Mouse (Mus musculus): Measurements from ENCODE around the gene C1qtnf5. TPM values are rescaled to one million over a fixed set of nuclear protein-coding genes. Genes with fewer than 3 reads are reported as not detected.
A peak's percentile ranks its signal among the peaks of the same experiment; 100 is the strongest.
"Not testable (repeated sequence)": the region's sequence is repeated elsewhere in the genome, so short reads cannot be mapped to it uniquely, and the experiment has no call there.

The C1qtnf5 gene
- polyA plus RNA-seq, 1 experiment, result not detected

GRCm38 (mm10) chr9:44106182-44106581 is 863 bp upstream of the C1qtnf5 start:
- no peaks in the 10 kb centered on the region for H3K27me3 ChIP-seq (ENCODE audit: control insufficient read depth, insufficient read depth, low read length, poor library complexity, severe bottlenecking)
- H3K4me3 ChIP-seq (ENCODE audit: low read depth, low read length), result no peak overlapping the region
- H3K9me3 ChIP-seq (replicated peaks; ENCODE audit: control insufficient read depth, insufficient read depth, low read length, poor library complexity, severe bottlenecking), result no peaks in the 10 kb centered on the region
- no peak overlapping the region for H3K9ac ChIP-seq (ENCODE audit: low read depth, poor library complexity, severe bottlenecking)
- no peak overlapping the region for H3K27ac ChIP-seq (ENCODE audit: insufficient read depth, low read length)
- H3K4me1 ChIP-seq (ENCODE audit: control insufficient read depth, insufficient read depth, low read length), result no peaks in the 10 kb centered on the region
- H3K36me3 ChIP-seq (ENCODE audit: control insufficient read depth, insufficient read depth, low read length, poor library complexity, severe bottlenecking), result 0 out of 2 replicates have a peak, but pooled peaks cover 3% of the 10 kb centered on the region
- TF ChIP-seq CTCF (IDR thresholded peaks at IDR 0.05; ENCODE audit: low read depth, low read length) (no peak), EP300 (IDR thresholded peaks at IDR 0.05; ENCODE audit: insufficient read depth, low read depth, low read length) (no peak), POLR2A (IDR thresholded peaks at IDR 0.05; ENCODE audit: insufficient read depth, low read length) (no peak)

DNA sequence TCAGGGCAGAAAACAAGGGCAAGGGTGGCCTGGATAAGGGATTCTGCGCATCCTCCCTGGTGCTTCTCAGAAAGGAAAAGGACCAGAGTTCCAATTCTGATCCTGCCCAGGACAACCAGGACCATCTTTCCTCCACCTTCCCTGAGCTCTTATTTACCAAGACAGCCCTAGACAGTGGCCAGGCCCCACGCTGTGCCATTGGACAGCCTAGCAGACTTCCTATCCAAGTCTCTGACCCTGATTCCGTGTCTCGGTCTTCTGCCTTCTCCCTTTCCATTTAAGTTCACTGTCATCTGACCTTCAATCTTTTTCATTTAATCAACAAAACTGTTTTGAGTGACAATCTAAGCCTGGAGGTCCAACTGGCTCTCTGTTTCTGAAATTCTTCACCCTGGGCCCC is 449 bp upstream of the C1qtnf5 start:
- H3K4me1 ChIP-seq (ENCODE audit: control insufficient read depth, insufficient read depth, low read length), result no peaks in the 10 kb centered on the region
- H3K27me3 ChIP-seq (ENCODE audit: control insufficient read depth, insufficient read depth, low read length, poor library complexity, severe bottlenecking), result no peaks in the 10 kb centered on the region
- H3K9me3 ChIP-seq (replicated peaks; ENCODE audit: control insufficient read depth, insufficient read depth, low read length, poor library complexity, severe bottlenecking), result no peaks in the 10 kb centered on the region
- H3K9ac ChIP-seq (ENCODE audit: low read depth, poor library complexity, severe bottlenecking), result no peak overlapping the region
- no peak overlapping the region for H3K27ac ChIP-seq (ENCODE audit: insufficient read depth, low read length)
- no peak overlapping the region for H3K4me3 ChIP-seq (ENCODE audit: low read depth, low read length)
- 0 out of 2 replicates have a peak, but pooled peaks cover 3% of the 10 kb centered on the region for H3K36me3 ChIP-seq (ENCODE audit: control insufficient read depth, insufficient read depth, low read length, poor library complexity, severe bottlenecking)
- TF ChIP-seq POLR2A (IDR thresholded peaks at IDR 0.05; ENCODE audit: insufficient read depth, low read length) (no peak), EP300 (IDR thresholded peaks at IDR 0.05; ENCODE audit: insufficient read depth, low read depth, low read length) (no peak), CTCF (IDR thresholded peaks at IDR 0.05; ENCODE audit: low read depth, low read length) (no peak)

DNA sequence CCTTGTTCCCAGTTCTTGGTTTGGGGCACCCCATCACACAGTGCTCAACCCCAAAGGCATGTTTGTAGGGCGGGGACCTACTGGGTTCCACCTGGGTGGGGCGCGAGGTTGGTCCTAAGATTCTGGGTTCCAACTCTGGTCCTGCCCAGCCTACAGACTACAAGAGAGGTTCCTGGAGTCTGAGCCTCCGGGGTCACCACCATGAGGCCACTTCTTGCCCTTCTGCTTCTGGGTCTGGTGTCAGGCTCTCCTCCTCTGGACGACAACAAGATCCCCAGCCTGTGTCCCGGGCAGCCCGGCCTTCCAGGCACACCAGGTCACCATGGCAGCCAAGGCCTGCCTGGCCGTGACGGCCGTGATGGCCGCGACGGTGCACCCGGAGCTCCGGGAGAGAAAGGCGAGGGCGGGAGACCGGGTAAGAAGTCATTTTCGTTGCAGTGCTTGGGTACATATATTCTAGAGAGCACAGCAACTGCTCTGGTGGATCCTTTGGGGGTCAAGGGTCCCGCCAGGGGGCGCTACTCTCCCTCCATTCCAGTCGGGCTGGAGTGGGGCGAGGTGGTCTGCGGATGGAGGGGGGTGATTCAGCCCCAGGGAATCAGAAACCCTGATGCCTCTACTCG is 623 bp downstream of the C1qtnf5 start:
- no peaks in the 10 kb centered on the region for H3K9me3 ChIP-seq (replicated peaks; ENCODE audit: control insufficient read depth, insufficient read depth, low read length, poor library complexity, severe bottlenecking)
- H3K4me1 ChIP-seq (ENCODE audit: control insufficient read depth, insufficient read depth, low read length), result no peaks in the 10 kb centered on the region
- peak overlapping the region; percentile 34; the same call in 1 of the 2 replicates for H3K4me3 ChIP-seq (ENCODE audit: low read depth, low read length)
- peak overlapping the region; percentile 38; the same call in 1 of the 2 replicates for H3K9ac ChIP-seq (ENCODE audit: low read depth, poor library complexity, severe bottlenecking)
- no peak overlapping the region for H3K27ac ChIP-seq (ENCODE audit: insufficient read depth, low read length)
- 0 out of 2 replicates have a peak, but pooled peaks cover 3% of the 10 kb centered on the region for H3K36me3 ChIP-seq (ENCODE audit: control insufficient read depth, insufficient read depth, low read length, poor library complexity, severe bottlenecking)
- H3K27me3 ChIP-seq (ENCODE audit: control insufficient read depth, insufficient read depth, low read length, poor library complexity, severe bottlenecking), result no peaks in the 10 kb centered on the region
- TF ChIP-seq EP300 (IDR thresholded peaks at IDR 0.05; ENCODE audit: insufficient read depth, low read depth, low read length) (no peak), POLR2A (IDR thresholded peaks at IDR 0.05; ENCODE audit: insufficient read depth, low read length) (no peak), CTCF (IDR thresholded peaks at IDR 0.05; ENCODE audit: low read depth, low read length) (peak; percentile 69)

DNA sequence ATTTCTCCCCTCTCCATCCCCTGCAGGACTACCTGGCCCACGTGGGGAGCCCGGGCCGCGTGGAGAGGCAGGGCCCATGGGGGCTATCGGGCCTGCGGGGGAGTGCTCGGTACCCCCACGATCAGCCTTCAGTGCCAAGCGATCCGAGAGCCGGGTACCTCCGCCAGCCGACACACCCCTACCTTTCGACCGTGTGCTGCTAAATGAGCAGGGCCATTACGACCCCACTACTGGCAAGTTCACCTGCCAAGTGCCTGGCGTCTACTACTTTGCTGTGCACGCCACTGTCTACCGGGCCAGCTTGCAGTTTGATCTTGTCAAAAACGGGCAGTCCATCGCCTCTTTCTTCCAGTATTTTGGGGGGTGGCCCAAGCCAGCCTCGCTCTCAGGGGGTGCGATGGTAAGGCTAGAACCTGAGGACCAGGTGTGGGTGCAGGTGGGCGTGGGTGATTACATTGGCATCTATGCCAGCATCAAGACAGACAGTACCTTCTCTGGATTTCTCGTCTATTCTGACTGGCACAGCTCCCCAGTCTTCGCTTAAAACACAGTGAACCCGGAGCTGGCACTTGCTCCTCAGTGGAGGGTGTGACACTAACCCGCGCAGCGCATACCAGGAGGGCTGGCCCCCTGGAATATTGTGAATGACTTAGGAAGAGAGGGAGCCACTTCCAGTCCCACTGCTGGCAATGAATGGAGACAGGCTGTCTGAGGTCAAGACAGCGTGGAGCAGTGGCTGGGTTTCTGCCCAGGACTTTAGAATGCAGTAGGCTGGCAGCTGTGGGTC is 1.4 kb downstream of the C1qtnf5 start:
- Histone ChIP-seq H3K36me3 (ENCODE audit: control insufficient read depth, insufficient read depth, low read length, poor library complexity, severe bottlenecking) (0 out of 2 replicates have a peak, but pooled peaks cover 3% of the 10 kb centered on the region), H3K27ac (ENCODE audit: insufficient read depth, low read length) (no peak overlapping the region), H3K4me1 (ENCODE audit: control insufficient read depth, insufficient read depth, low read length) (no peaks in the 10 kb centered on the region), H3K9me3 (replicated peaks; ENCODE audit: control insufficient read depth, insufficient read depth, low read length, poor library complexity, severe bottlenecking) (no peaks in the 10 kb centered on the region), H3K4me3 (ENCODE audit: low read depth, low read length) (peak overlapping the region; percentile 8), H3K27me3 (ENCODE audit: control insufficient read depth, insufficient read depth, low read length, poor library complexity, severe bottlenecking) (no peaks in the 10 kb centered on the region), H3K9ac (ENCODE audit: low read depth, poor library complexity, severe bottlenecking) (peak overlapping the region; percentile 38; the same call in 1 of the 2 replicates)
- TF ChIP-seq EP300 (IDR thresholded peaks at IDR 0.05; ENCODE audit: insufficient read depth, low read depth, low read length) (no peak), POLR2A (IDR thresholded peaks at IDR 0.05; ENCODE audit: insufficient read depth, low read length) (no peak), CTCF (IDR thresholded peaks at IDR 0.05; ENCODE audit: low read depth, low read length) (no peak)

GRCm38 (mm10) chr9:44109360-44110095 is 2.5 kb downstream of the C1qtnf5 start:
- Histone ChIP-seq H3K27ac (ENCODE audit: insufficient read depth, low read length) (no peak overlapping the region), H3K9me3 (replicated peaks; ENCODE audit: control insufficient read depth, insufficient read depth, low read length, poor library complexity, severe bottlenecking) (no peaks in the 10 kb centered on the region), H3K27me3 (ENCODE audit: control insufficient read depth, insufficient read depth, low read length, poor library complexity, severe bottlenecking) (no peaks in the 10 kb centered on the region), H3K4me1 (ENCODE audit: control insufficient read depth, insufficient read depth, low read length) (no peaks in the 10 kb centered on the region), H3K9ac (ENCODE audit: low read depth, poor library complexity, severe bottlenecking) (no peak overlapping the region), H3K36me3 (ENCODE audit: control insufficient read depth, insufficient read depth, low read length, poor library complexity, severe bottlenecking) (0 out of 2 replicates have a peak, but pooled peaks cover 3% of the 10 kb centered on the region), H3K4me3 (ENCODE audit: low read depth, low read length) (no peak overlapping the region)
- TF ChIP-seq POLR2A (IDR thresholded peaks at IDR 0.05; ENCODE audit: insufficient read depth, low read length) (no peak), CTCF (IDR thresholded peaks at IDR 0.05; ENCODE audit: low read depth, low read length) (peak; percentile 62), EP300 (IDR thresholded peaks at IDR 0.05; ENCODE audit: insufficient read depth, low read depth, low read length) (no peak)

DNA sequence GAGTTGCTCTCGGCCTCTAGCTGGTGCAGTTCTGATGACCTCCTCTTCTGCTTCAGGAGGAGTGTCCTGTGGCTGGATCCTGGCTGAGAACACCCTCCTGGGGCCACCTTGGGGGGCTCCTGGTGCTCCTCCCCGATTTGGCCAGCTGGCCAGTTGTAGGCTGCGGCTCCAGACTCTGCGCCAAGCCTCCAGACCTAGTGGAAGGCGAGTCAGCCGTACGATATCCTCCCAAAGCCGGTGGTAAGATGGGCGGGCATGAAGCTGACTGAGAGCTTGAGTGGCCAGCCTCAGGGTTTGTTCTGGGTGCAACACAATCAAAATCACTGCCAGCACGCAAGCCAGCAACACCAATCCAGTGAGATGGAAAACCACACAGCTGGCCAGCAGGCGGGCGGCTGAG is 4.9 kb downstream of the C1qtnf5 start:
- not testable (repeated sequence) for H3K9me3 ChIP-seq (replicated peaks; ENCODE audit: control insufficient read depth, insufficient read depth, low read length, poor library complexity, severe bottlenecking); H3K36me3 ChIP-seq (ENCODE audit: control insufficient read depth, insufficient read depth, low read length, poor library complexity, severe bottlenecking); H3K27ac ChIP-seq (ENCODE audit: insufficient read depth, low read length); H3K4me1 ChIP-seq (ENCODE audit: control insufficient read depth, insufficient read depth, low read length); H3K4me3 ChIP-seq (ENCODE audit: low read depth, low read length); H3K9ac ChIP-seq (ENCODE audit: low read depth, poor library complexity, severe bottlenecking); H3K27me3 ChIP-seq (ENCODE audit: control insufficient read depth, insufficient read depth, low read length, poor library complexity, severe bottlenecking)

Measured in ES-Bruce4 (cell line).